Comparison of ENCODE assay signal across 17 mouse cellular contexts in the genomic region with DNA sequence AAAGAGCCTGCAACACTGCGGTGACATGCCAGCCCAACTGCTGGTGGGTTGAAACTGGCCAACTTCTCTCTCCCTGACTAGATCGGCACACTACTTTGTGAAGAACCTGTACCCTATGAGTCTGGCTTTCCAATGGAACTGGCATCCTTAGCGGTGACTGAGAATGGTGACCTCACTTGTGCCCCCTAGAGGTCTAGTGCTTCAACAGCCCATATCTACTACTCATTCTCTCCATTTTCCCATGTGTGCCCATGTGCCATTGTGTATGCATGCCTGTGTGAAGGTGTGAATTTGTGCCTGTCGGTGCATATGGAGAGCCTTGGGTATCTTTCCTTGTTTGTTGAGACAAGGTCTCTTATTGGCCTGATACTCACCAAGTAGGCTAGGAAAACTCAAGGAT.
A peak's percentile ranks its signal among the peaks of the same experiment; 100 is the strongest.
DNase-seq lines count a peak whose midpoint lies in the region; ATAC-seq and TF ChIP-seq lines count a peak whose summit lies in the region.
"Had no signal": no experiment of that assay in that cellular context is flagged by ENCODE, and none has a peak within 500 bp of the region (broad histone marks: within the 10 kb centered on the region; RNA-seq: fewer than 3 reads in every experiment).

No protein-coding gene starts in this region.

- TF ChIP-seq POLR2A in cerebellum, adult 2 months (IDR thresholded peaks at IDR 0.05; ENCODE audit: borderline replicate concordance, insufficient read depth, low read length) = no peak

- no peaks in the 10 kb centered on the region for H3K36me3 ChIP-seq in heart, embryonic 12.5 days
- H3K36me3 ChIP-seq: forebrain, embryonic 12.5 days; heart, embryonic 15.5 days; hindbrain, embryonic 13.5 days; limb, embryonic 13.5 days; midbrain, embryonic 13.5 days; neural tube, embryonic 12.5 days had no signal

- no peak overlapping the region for H3K4me3 ChIP-seq in cerebellum, adult 2 months (replicated peaks; ENCODE audit: insufficient read depth, low read depth, low read length)
- no peak overlapping the region for H3K4me3 ChIP-seq in layer of hippocampus, adult 2 months
- no peak overlapping the region for H3K4me3 ChIP-seq in heart, embryonic 12.5 days
- H3K4me3 ChIP-seq: forebrain, embryonic 12.5 days; heart, embryonic 15.5 days; hindbrain, embryonic 13.5 days; limb, embryonic 13.5 days; midbrain, embryonic 13.5 days; neural tube, embryonic 12.5 days had no signal

- no peaks in the 10 kb centered on the region for H3K4me1 ChIP-seq in cerebellum, adult 2 months (ENCODE audit: control insufficient read depth, insufficient read depth, low read length)
- H3K4me1 ChIP-seq in heart, embryonic 12.5 days (replicated peaks) = 0 out of 2 replicates have a peak, but pooled peaks cover 2% of the 10 kb centered on the region
- H3K4me1 ChIP-seq: heart, embryonic 15.5 days had no signal

- TF ChIP-seq CTCF in cerebellum, adult 2 months (IDR thresholded peaks at IDR 0.05; ENCODE audit: borderline replicate concordance, insufficient read depth, low read depth, low read length) = peak; percentile 23; the same call in 1 of the 2 replicates
- TF ChIP-seq CTCF in layer of hippocampus, adult 2 months (conservative IDR thresholded peaks at IDR 0.05) = peak; percentile 61

- H3K9ac ChIP-seq in heart, embryonic 12.5 days = no peak overlapping the region
- H3K9ac ChIP-seq: forebrain, embryonic 12.5 days; heart, embryonic 15.5 days; hindbrain, embryonic 13.5 days; limb, embryonic 13.5 days; midbrain, embryonic 13.5 days; neural tube, embryonic 12.5 days had no signal

- H3K27ac ChIP-seq in cerebellum, adult 2 months (ENCODE audit: insufficient read depth, low read length) = no peak overlapping the region
- no peak overlapping the region for H3K27ac ChIP-seq in layer of hippocampus, adult 2 months
- no peak overlapping the region for H3K27ac ChIP-seq in heart, embryonic 12.5 days (ENCODE audit: poor library complexity, severe bottlenecking)
- H3K27ac ChIP-seq: forebrain, embryonic 12.5 days; heart, embryonic 15.5 days; hindbrain, embryonic 13.5 days; limb, embryonic 13.5 days; midbrain, embryonic 13.5 days; neural tube, embryonic 12.5 days had no signal

- H3K27me3 ChIP-seq in cerebellum, adult 2 months (ENCODE audit: control insufficient read depth, insufficient read depth, low read length) = no peaks in the 10 kb centered on the region
- peaks cover 34% of the 10 kb centered on the region for H3K27me3 ChIP-seq in heart, embryonic 12.5 days (replicated peaks)
- H3K27me3 ChIP-seq: forebrain, embryonic 12.5 days; limb, embryonic 13.5 days; neural tube, embryonic 12.5 days had no signal

- 85% methylated on average over 4 of the region's 4 CpGs for WGBS in cerebellum, adult 2 months
- 68% methylated on average over 4 of the region's 4 CpGs for WGBS in heart, embryonic 12.5 days

- H3K9me3 ChIP-seq in heart, embryonic 12.5 days (replicated peaks) = peaks cover 5% of the 10 kb centered on the region; the same call in 1 of the 2 replicates
- H3K9me3 ChIP-seq: forebrain, embryonic 12.5 days; heart, embryonic 15.5 days; hindbrain, embryonic 13.5 days; midbrain, embryonic 13.5 days; neural tube, embryonic 12.5 days had no signal

- H3K4me2 ChIP-seq in heart, embryonic 12.5 days = no peak overlapping the region
- H3K4me2 ChIP-seq: forebrain, embryonic 12.5 days; heart, embryonic 15.5 days; hindbrain, embryonic 13.5 days; limb, embryonic 13.5 days; midbrain, embryonic 13.5 days; neural tube, embryonic 12.5 days had no signal

- no peak for ATAC-seq in heart, embryonic 12.5 days (ENCODE audit: insufficient number of reproducible peaks, low FRiP score)
- ATAC-seq: midbrain, embryonic 13.5 days had no signal

- no peak for DNase-seq in cerebellum, adult 2 months
- no peak for DNase-seq in cerebellum, adult 11-12 months
- no peak for DNase-seq in layer of hippocampus, adult 2 months (ENCODE audit: low spot score in 2 of 2)
- no peak for DNase-seq in layer of hippocampus, adult 11-12 months (ENCODE audit: low spot score)
- peak; percentile 7 for DNase-seq in 416B (ENCODE audit: low read depth)
- DNase-seq in ZHBTc4 (ENCODE audit: low read depth, low spot score) = peak; percentile 65
- DNase-seq in right cerebral cortex, postnatal 36 days (ENCODE audit: low spot score in 2 of 2) = no peak
- DNase-seq: gastrocnemius, postnatal 14 days; kidney, postnatal 10 days; lung, postnatal 14 days had no signal

Comparison
In these comparisons a context has a peak if more than half of its experiments do, and no peak if none do; other contexts are left out.
1. DNase-seq: peak in 416B (single experiment) and ZHBTc4 (single experiment); none in cerebellum, adult 2 months (0 of 2), cerebellum, adult 11-12 months (single experiment), layer of hippocampus, adult 2 months (0 of 2), layer of hippocampus, adult 11-12 months (single experiment) and right cerebral cortex, postnatal 36 days (0 of 2).